Mouse (Mus musculus) G1E-ER4 (cell line): ENCODE measurements around the gene Sf1. TPM values are rescaled to one million over a fixed set of nuclear protein-coding genes. Genes with fewer than 3 reads are reported as not detected.

Source experiments
- GATA1 ChIP-seq: IDR thresholded peaks from one replicate; pipeline ENCODE4 v1.8.0; 2012; ENCODE audit warnings: low read length, inconsistent platforms
- polyA plus RNA-seq: library from polyadenylated mRNA; stranded (reverse); fragments of >175 nt; gene quantifications from 2 replicates; pipeline ENCODE4 v1.2.3, GENCODE M21; 2012

Gene Sf1
- polyA plus RNA-seq, 1 experiment: 2,221 TPM

GRCm38 (mm10) chr19:6382323-6382924, 18.9 kb downstream of the Sf1 start:
- no peak for TF ChIP-seq GATA1

GRCm38 (mm10) chr19:6383470-6383869, 20.0 kb downstream of the Sf1 start:
- no peak for TF ChIP-seq GATA1

- TF ChIP-seq GATA1: no peak
These were observed 20.6 kb downstream of the Sf1 start, which contains the start of gene Pygm for GRCm38 (mm10) chr19:6384128-6384527. Pygm (plus strand) TSS chr19:6384399.

- no peak for TF ChIP-seq GATA1
These were observed 21.5 kb downstream of the Sf1 start for GRCm38 (mm10) chr19:6384954-6385353.

GRCm38 (mm10) chr19:6385419-6385818, 21.9 kb downstream of the Sf1 start:
- TF ChIP-seq GATA1: no peak

GRCm38 (mm10) chr19:6385821-6386220, 22.3 kb downstream of the Sf1 start:
- TF ChIP-seq GATA1: no peak

GRCm38 (mm10) chr19:6386234-6386633, 22.7 kb downstream of the Sf1 start:
- TF ChIP-seq GATA1: no peak

- TF ChIP-seq GATA1: no peak
These were observed 24.5 kb downstream of the Sf1 start for GRCm38 (mm10) chr19:6388006-6388405.

- no peak for TF ChIP-seq GATA1
These were observed 26.3 kb downstream of the Sf1 start for GRCm38 (mm10) chr19:6389803-6390202.

GRCm38 (mm10) chr19:6390251-6390650, 26.8 kb downstream of the Sf1 start:
- TF ChIP-seq GATA1: no peak

- TF ChIP-seq GATA1: no peak
These were observed 29.4 kb downstream of the Sf1 start for GRCm38 (mm10) chr19:6392743-6393393.

GRCm38 (mm10) chr19:6393637-6394036, 30.1 kb downstream of the Sf1 start:
- TF ChIP-seq GATA1: no peak

GRCm38 (mm10) chr19:6396237-6396636, 32.7 kb downstream of the Sf1 start:
- TF ChIP-seq GATA1: no peak

GRCm38 (mm10) chr19:6397582-6398249, 34.2 kb downstream of the Sf1 start:
- no peak for TF ChIP-seq GATA1

GRCm38 (mm10) chr19:6398447-6399284, 35.2 kb downstream of the Sf1 start:
- TF ChIP-seq GATA1: no peak
